ENCODE assay signal across 14 mouse cellular contexts in the genomic region with DNA sequence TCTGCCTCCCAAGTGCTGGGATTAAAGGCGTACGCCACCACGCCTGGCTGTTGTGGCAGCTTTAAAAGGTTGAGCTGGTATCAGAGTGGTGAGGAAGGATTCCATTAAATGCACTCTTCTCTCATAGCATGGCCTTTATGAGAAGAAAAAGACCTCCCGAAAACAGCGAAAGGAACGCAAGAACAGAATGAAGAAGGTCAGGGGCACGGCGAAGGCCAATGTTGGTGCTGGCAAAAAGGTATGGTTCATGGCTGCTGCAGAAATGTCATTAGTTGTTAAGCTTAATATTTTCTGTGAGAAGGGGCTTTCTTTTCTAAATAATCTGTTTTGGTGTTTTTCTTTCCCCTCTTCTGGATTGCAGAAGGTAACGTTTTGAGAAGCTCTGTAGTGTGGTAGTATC. TPM values are rescaled to one million over a fixed set of nuclear protein-coding genes. Genes with fewer than 3 reads are reported as not detected.
DNase-seq lines count a peak whose midpoint lies in the region; ATAC-seq and TF ChIP-seq lines count a peak whose summit lies in the region.
"Had no signal": no experiment of that assay in that cellular context is flagged by ENCODE, and none has a peak within 500 bp of the region (broad histone marks: within the 10 kb centered on the region; RNA-seq: fewer than 3 reads in every experiment).

No protein-coding gene starts in this region.

- peaks cover 54% of the 10 kb centered on the region for H3K79me2 ChIP-seq in myocyte (ENCODE audit: control insufficient read depth, insufficient read depth)

- no peak for TF ChIP-seq CTCF in embryonic fibroblast, embryonic 13.5 days (IDR thresholded peaks at IDR 0.05; ENCODE audit: borderline replicate concordance, insufficient read depth, low read length)

- TF ChIP-seq POLR2A in embryonic fibroblast, embryonic 13.5 days (IDR thresholded peaks at IDR 0.05; ENCODE audit: low read depth, low read length), result no peak
- no peak for TF ChIP-seq POLR2A in myocyte (IDR thresholded peaks at IDR 0.05; ENCODE audit: insufficient read length, low read depth)

- no peak for DNase-seq in forebrain, embryonic 11.5 days (ENCODE audit: low spot score)
- DNase-seq in midbrain, embryonic 10.5 days (ENCODE audit: low spot score), result no peak
- no peak for DNase-seq in midbrain, embryonic 14.5 days
- no peak for DNase-seq in spleen, adult 12 weeks (ENCODE audit: low spot score)
- DNase-seq in lung, postnatal 10 days, result no peak
- DNase-seq: cerebellum, adult 11 months; gastrocnemius, postnatal 10 days; retina, postnatal 1 day had no signal

- no peak overlapping the region for H3K4me3 ChIP-seq in forebrain, embryonic 13.5 days
- H3K4me3 ChIP-seq in forebrain, embryonic 11.5 days (ENCODE audit: low read depth, low read length), result no peak overlapping the region
- peak overlapping the region; percentile 99; the same call in 1 of the 2 replicates for H3K4me3 ChIP-seq in midbrain, embryonic 10.5 days
- no peak overlapping the region for H3K4me3 ChIP-seq in midbrain, embryonic 14.5 days (replicated peaks; ENCODE audit: low read depth, low read length)
- peak overlapping the region; percentile 88 for H3K4me3 ChIP-seq in embryonic fibroblast, embryonic 13.5 days (ENCODE audit: insufficient read depth, low read length)
- no peak overlapping the region for H3K4me3 ChIP-seq in myocyte
- H3K4me3 ChIP-seq: layer of hippocampus, adult 2 months had no signal

- WGBS in forebrain, embryonic 13.5 days, result 88% methylated on average over 9 of the region's 9 CpGs
- 84% methylated on average over 9 of the region's 9 CpGs for WGBS in forebrain, embryonic 11.5 days
- 86% methylated on average over 9 of the region's 9 CpGs for WGBS in midbrain, embryonic 10.5 days
- 86% methylated on average over 9 of the region's 9 CpGs for WGBS in midbrain, embryonic 14.5 days

- peaks cover 63% of the 10 kb centered on the region for H3K36me3 ChIP-seq in forebrain, embryonic 13.5 days (ENCODE audit: poor library complexity, severe bottlenecking)
- peaks cover 37% of the 10 kb centered on the region; the same call in 1 of the 2 replicates for H3K36me3 ChIP-seq in forebrain, embryonic 11.5 days (ENCODE audit: control insufficient read depth, insufficient read depth, low read length)
- H3K36me3 ChIP-seq in midbrain, embryonic 10.5 days, result peaks cover 64% of the 10 kb centered on the region
- H3K36me3 ChIP-seq in midbrain, embryonic 14.5 days (ENCODE audit: control insufficient read depth, insufficient read depth, low read length), result peaks cover 62% of the 10 kb centered on the region
- H3K36me3 ChIP-seq in myocyte (ENCODE audit: control insufficient read depth, insufficient read depth), result peaks cover 66% of the 10 kb centered on the region

- ATAC-seq in forebrain, embryonic 13.5 days, result no peak
- no peak for ATAC-seq in forebrain, embryonic 11.5 days (replicated peaks; ENCODE audit: low FRiP score)
- ATAC-seq in midbrain, embryonic 14.5 days (ENCODE audit: low FRiP score, low TSS enrichment), result no peak

- peak overlapping the region; percentile 93 for H3K4me2 ChIP-seq in forebrain, embryonic 13.5 days
- no peak overlapping the region for H3K4me2 ChIP-seq in forebrain, embryonic 11.5 days (ENCODE audit: low read depth, low read length, severe bottlenecking)
- no peak overlapping the region for H3K4me2 ChIP-seq in midbrain, embryonic 14.5 days (ENCODE audit: low read length)
- H3K4me2 ChIP-seq in myocyte (ENCODE audit: low read depth), result peak overlapping the region; percentile 98
- H3K4me2 ChIP-seq: limb, embryonic 15.5 days had no signal

- H3K27ac ChIP-seq in forebrain, embryonic 13.5 days, result no peak overlapping the region
- H3K27ac ChIP-seq in forebrain, embryonic 11.5 days (ENCODE audit: low read depth, low read length), result no peak overlapping the region
- H3K27ac ChIP-seq in midbrain, embryonic 10.5 days (replicated peaks), result no peak overlapping the region
- no peak overlapping the region for H3K27ac ChIP-seq in midbrain, embryonic 14.5 days (replicated peaks; ENCODE audit: low read depth, low read length)
- no peak overlapping the region for H3K27ac ChIP-seq in embryonic fibroblast, embryonic 13.5 days (ENCODE audit: insufficient read depth, low read length)
- H3K27ac ChIP-seq: hindbrain, embryonic 14.5 days; layer of hippocampus, adult 2 months; limb, embryonic 15.5 days had no signal

- H3ac ChIP-seq in myocyte (ENCODE audit: control insufficient read depth, insufficient read length), result no peak overlapping the region

- H3K27me3 ChIP-seq in forebrain, embryonic 13.5 days, result no peaks in the 10 kb centered on the region
- H3K27me3 ChIP-seq in forebrain, embryonic 11.5 days (ENCODE audit: control insufficient read depth, insufficient read depth, low read length), result no peaks in the 10 kb centered on the region
- no peaks in the 10 kb centered on the region for H3K27me3 ChIP-seq in midbrain, embryonic 10.5 days (ENCODE audit: low read depth, poor library complexity, severe bottlenecking)
- H3K27me3 ChIP-seq in midbrain, embryonic 14.5 days (ENCODE audit: control insufficient read depth, insufficient read depth, low read length), result no peaks in the 10 kb centered on the region
- H3K27me3 ChIP-seq in myocyte (ENCODE audit: control insufficient read depth, insufficient read depth, insufficient read length), result no peaks in the 10 kb centered on the region
- H3K27me3 ChIP-seq: limb, embryonic 15.5 days had no signal

- no peaks in the 10 kb centered on the region for H3K9me3 ChIP-seq in forebrain, embryonic 13.5 days (replicated peaks)
- H3K9me3 ChIP-seq in forebrain, embryonic 11.5 days (ENCODE audit: control insufficient read depth, low read length), result no peaks in the 10 kb centered on the region
- H3K9me3 ChIP-seq in midbrain, embryonic 10.5 days (replicated peaks), result no peaks in the 10 kb centered on the region
- no peaks in the 10 kb centered on the region for H3K9me3 ChIP-seq in midbrain, embryonic 14.5 days (ENCODE audit: control insufficient read depth, low read length)
- H3K9me3 ChIP-seq: limb, embryonic 15.5 days had no signal

- peaks cover 38% of the 10 kb centered on the region for H3K4me1 ChIP-seq in forebrain, embryonic 13.5 days
- peaks cover 16% of the 10 kb centered on the region; the same call in 1 of the 2 replicates for H3K4me1 ChIP-seq in forebrain, embryonic 11.5 days (replicated peaks; ENCODE audit: control insufficient read depth, insufficient read depth, low read length)
- H3K4me1 ChIP-seq in midbrain, embryonic 10.5 days, result peaks cover 34% of the 10 kb centered on the region
- H3K4me1 ChIP-seq in midbrain, embryonic 14.5 days (ENCODE audit: control insufficient read depth, insufficient read depth, low read length), result peaks cover 21% of the 10 kb centered on the region
- H3K4me1 ChIP-seq in embryonic fibroblast, embryonic 13.5 days (ENCODE audit: control insufficient read depth, insufficient read depth, low read length), result peaks cover 9% of the 10 kb centered on the region

- H3K9ac ChIP-seq in forebrain, embryonic 13.5 days, result peak overlapping the region; percentile 30
- no peak overlapping the region for H3K9ac ChIP-seq in forebrain, embryonic 11.5 days (ENCODE audit: low read length)
- H3K9ac ChIP-seq in midbrain, embryonic 14.5 days (replicated peaks; ENCODE audit: low read length), result no peak overlapping the region
- H3K9ac ChIP-seq: hindbrain, embryonic 14.5 days; limb, embryonic 15.5 days had no signal

TF ChIP-seq in myocyte, 11 proteins besides CTCF, POLR2A, EP300 and RAD21:
- TF ChIP-seq TCF12 (IDR thresholded peaks at IDR 0.05; ENCODE audit: insufficient read depth, poor library complexity, severe bottlenecking) (no peak), CEBPB (IDR thresholded peaks at IDR 0.05; ENCODE audit: insufficient read depth, poor library complexity, severe bottlenecking) (no peak), MYOG (IDR thresholded peaks at IDR 0.05; ENCODE audit: control insufficient read depth in 1 of 3, insufficient read depth in 1 of 3, insufficient read length in 2 of 3, low read depth in 2 of 3) (no peak), MYOD1 (IDR thresholded peaks at IDR 0.05; ENCODE audit: control insufficient read depth in 1 of 3, insufficient read length in 2 of 3, low read depth in 2 of 3) (no peak), USF1 (IDR thresholded peaks at IDR 0.05; ENCODE audit: low read depth) (no peak), MAX (IDR thresholded peaks at IDR 0.05; ENCODE audit: low read depth) (no peak), REST (IDR thresholded peaks at IDR 0.05; ENCODE audit: insufficient read depth, insufficient read length) (no peak), TCF3 (IDR thresholded peaks at IDR 0.05; ENCODE audit: insufficient read length, low read depth) (no peak), E2F4 (IDR thresholded peaks at IDR 0.05; ENCODE audit: insufficient read depth) (no peak), SRF (IDR thresholded peaks at IDR 0.05; ENCODE audit: control insufficient read depth, insufficient read length, low read depth) (no peak), POLR2AphosphoS2 (IDR thresholded peaks at IDR 0.05; ENCODE audit: insufficient read length, low read depth) (no peak)

RNA-seq across cellular contexts. Expression of a gene that starts 6.3 kb away (rescaled TPM):
- polyA plus RNA-seq in forebrain, embryonic 13.5 days (2015; fragmentation: Nextera tagmentation; extraction: Ambion mirVana), result 701 and 859 TPM in 2 replicates
- polyA plus RNA-seq in forebrain, embryonic 11.5 days (2014; fragmentation: Nextera tagmentation; extraction: Ambion mirVana), result 939 and 1,035 TPM in 2 replicates
- polyA plus RNA-seq in midbrain, embryonic 10.5 days (2016; fragmentation: Nextera tagmentation; extraction: Ambion mirVana), result 915 and 1,078 TPM in 2 replicates
- polyA plus RNA-seq in midbrain, embryonic 14.5 days (2014; fragmentation: Nextera tagmentation; extraction: Ambion mirVana), result 772 and 791 TPM in 2 replicates
- polyA plus RNA-seq in embryonic fibroblast, embryonic 13.5 days (2011; ENCODE audit: insufficient read length, low read depth, missing spikeins), result 2,821 and 2,984 TPM in 2 replicates
- polyA plus RNA-seq in myocyte (2012; fragmentation: generic; extraction: Trizol), result 2,340 TPM

RNA-seq across cellular contexts. Expression of a gene that starts 6.4 kb away (rescaled TPM):
- polyA plus RNA-seq in forebrain, embryonic 13.5 days (2015; fragmentation: Nextera tagmentation; extraction: Ambion mirVana), result 22.1 and 23.2 TPM in 2 replicates
- polyA plus RNA-seq in forebrain, embryonic 11.5 days (2014; fragmentation: Nextera tagmentation; extraction: Ambion mirVana), result 20.1 and 21.1 TPM in 2 replicates
- polyA plus RNA-seq in midbrain, embryonic 10.5 days (2016; fragmentation: Nextera tagmentation; extraction: Ambion mirVana), result 18.3 and 21.0 TPM in 2 replicates
- polyA plus RNA-seq in midbrain, embryonic 14.5 days (2014; fragmentation: Nextera tagmentation; extraction: Ambion mirVana), result 21.0 and 23.1 TPM in 2 replicates
- polyA plus RNA-seq in embryonic fibroblast, embryonic 13.5 days (2011; ENCODE audit: insufficient read length, low read depth, missing spikeins), result 17.5 and 17.6 TPM in 2 replicates
- polyA plus RNA-seq in myocyte (2012; fragmentation: generic; extraction: Trizol), result 11.5 TPM

Comparison
In these comparisons a context has a peak if more than half of its experiments do, and no peak if none do; other contexts are left out.
1. H3K4me2 ChIP-seq: peak in forebrain, embryonic 13.5 days (single experiment) and myocyte (single experiment); none in forebrain, embryonic 11.5 days (single experiment) and midbrain, embryonic 14.5 days (single experiment).
2. H3K4me3 ChIP-seq: peak in midbrain, embryonic 10.5 days (single experiment) and embryonic fibroblast, embryonic 13.5 days (single experiment); none in forebrain, embryonic 13.5 days (single experiment), forebrain, embryonic 11.5 days (single experiment), midbrain, embryonic 14.5 days (single experiment) and myocyte (single experiment).